Mouse (Mus musculus) cortical plate, adult 2 months (tissue): ENCODE measurements at regions not wholly inside any gene's neighbourhood (a gene's known extent, or its start where the extent isn't known, plus 50 kb on each side); places are given as distances from the start of the nearest gene placed in this dataset.

Experiments
- CTCF ChIP-seq: fragments of 200-500 bp; IDR thresholded peaks from 2 replicates; pipeline ENCODE4 v1.5.1; 2011; ENCODE audit warnings: mild to moderate bottlenecking, control low read depth, low read length; ENCODE audit not compliant: insufficient read depth; ENCODE audit errors: extremely low read depth
- POLR2A ChIP-seq: fragments of 200-500 bp; IDR thresholded peaks from 2 replicates; pipeline ENCODE4 v1.6.1; 2011; ENCODE audit warnings: mild to moderate bottlenecking, low read length, control low read depth; ENCODE audit not compliant: insufficient read depth; ENCODE audit errors: extremely low read depth

DNA sequence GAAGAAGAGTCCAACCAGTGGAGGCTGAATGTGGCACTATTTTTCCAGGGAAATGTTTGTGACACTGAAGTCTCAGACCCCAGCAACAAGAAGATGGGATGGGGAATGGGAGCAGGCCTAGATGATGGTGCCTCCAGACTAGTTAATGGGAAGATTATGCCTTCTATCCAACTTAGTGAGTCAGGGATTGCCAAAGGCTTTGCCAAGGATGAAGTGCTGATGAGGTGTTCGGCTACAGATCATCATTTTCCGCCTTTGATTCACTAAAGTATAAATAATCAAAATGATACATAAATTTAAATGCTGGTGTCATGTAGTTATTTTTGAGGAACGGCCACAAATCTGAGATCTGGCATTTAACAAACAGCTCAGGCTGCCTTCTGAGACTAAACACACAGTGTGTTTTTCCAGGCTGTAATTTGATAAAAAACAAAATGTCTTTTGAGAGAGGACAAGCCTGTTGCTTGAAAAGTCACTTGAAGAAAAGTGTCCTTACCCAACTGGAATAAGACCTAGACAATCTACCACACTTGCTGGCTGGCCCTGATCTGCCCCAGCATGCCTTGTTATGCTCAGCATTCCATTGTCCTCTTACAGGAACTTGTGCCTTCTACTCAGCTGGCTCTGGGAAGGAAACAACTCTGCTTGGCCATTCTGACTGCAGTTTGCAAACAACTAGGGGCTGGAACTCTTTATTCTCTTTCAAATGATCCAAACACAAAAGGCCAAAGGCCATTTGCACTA is 132.1 kb upstream of the Tent5a start:
- TF ChIP-seq CTCF (no peak), POLR2A (no peak)
